Mouse (Mus musculus) T-helper 2 cell (primary cell): ENCODE results near the gene Osbp.

Experiments
- in situ Hi-C: fragments of 300-600 bp; cut with MboI, MseI; formaldehyde crosslinking; loops from one replicate; pipeline ENCODE4 v1.15.1; 2025; ENCODE audit warnings: high pct_unique_total_duplicates

The Osbp gene

GRCm38 (mm10) chr19:11984614-11985013, 18.9 kb downstream of the Osbp start:
- in situ Hi-C loops: loop anchor here (25.0 kb wide), 1 partner anchor 1372 kb away; the partner anchor contains the start of genes Ddb1 and Tkfc

- in situ Hi-C loops: loop anchor here (25.0 kb wide), 1 partner anchor 1376 kb away; the partner anchor contains the start of genes Ddb1 and Tkfc
Observed at GRCm38 (mm10) chr19:11987841-11988240, 22.1 kb downstream of the Osbp start.

GRCm38 (mm10) chr19:11989334-11989733, 23.6 kb downstream of the Osbp start:
- in situ Hi-C loops: loop anchor here (25.0 kb wide), 1 partner anchor 1377 kb away; the partner anchor contains the start of genes Ddb1 and Tkfc

- in situ Hi-C loops: loop anchor here (5.0 to 25.0 kb wide), 2 partner anchors 220 to 1380 kb away; partner anchors contain the start of genes Ddb1, Mrpl16 and Tkfc
Observed at GRCm38 (mm10) chr19:11992034-11992433, 26.3 kb downstream of the Osbp start.

- in situ Hi-C loops: loop anchor here (5.0 to 25.0 kb wide), 2 partner anchors 220 to 1380 kb away; partner anchors contain the start of genes Ddb1, Mrpl16 and Tkfc
Observed at GRCm38 (mm10) chr19:11992441-11993029, 26.8 kb downstream of the Osbp start.

- in situ Hi-C loops: loop anchor here (5.0 to 25.0 kb wide), 2 partner anchors 223 to 1383 kb away; partner anchors contain the start of genes Ddb1, Mrpl16 and Tkfc
Observed at GRCm38 (mm10) chr19:11994703-11995431, 29.1 kb downstream of the Osbp start.

- in situ Hi-C loops: loop anchor here (25.0 kb wide), 1 partner anchor 1384 kb away; the partner anchor contains the start of genes Ddb1 and Tkfc
Observed at GRCm38 (mm10) chr19:11995722-11996448, 30.1 kb downstream of the Osbp start.

- in situ Hi-C loops: loop anchor here (25.0 kb wide), 2 partner anchors 514 to 811 kb away; partner anchors contain the start of gene Gm8369
Observed at GRCm38 (mm10) chr19:12001686-12002085, 35.9 kb downstream of the Osbp start.

GRCm38 (mm10) chr19:12002125-12002524, 36.4 kb downstream of the Osbp start:
- in situ Hi-C loops: loop anchor here (25.0 kb wide), 2 partner anchors 515 to 810 kb away; partner anchors contain the start of gene Gm8369

- in situ Hi-C loops: loop anchor here (25.0 kb wide), 2 partner anchors 515 to 810 kb away; partner anchors contain the start of gene Gm8369
Observed at GRCm38 (mm10) chr19:12002791-12003190, 37.0 kb downstream of the Osbp start.

- in situ Hi-C loops: loop anchor here (25.0 kb wide), 2 partner anchors 516 to 809 kb away; partner anchors contain the start of gene Gm8369
Observed at GRCm38 (mm10) chr19:12003568-12003967, 37.8 kb downstream of the Osbp start.

- in situ Hi-C loops: loop anchor here (25.0 kb wide), 2 partner anchors 517 to 808 kb away; partner anchors contain the start of gene Gm8369
Observed at GRCm38 (mm10) chr19:12004216-12005008, 38.7 kb downstream of the Osbp start.

- in situ Hi-C loops: loop anchor here (25.0 kb wide), 2 partner anchors 518 to 807 kb away; partner anchors contain the start of gene Gm8369
Observed at GRCm38 (mm10) chr19:12005376-12006360, 39.9 kb downstream of the Osbp start.

GRCm38 (mm10) chr19:12006361-12006947, 40.7 kb downstream of the Osbp start:
- in situ Hi-C loops: loop anchor here (25.0 kb wide), 2 partner anchors 519 to 806 kb away; partner anchors contain the start of gene Gm8369

- in situ Hi-C loops: loop anchor here (25.0 kb wide), 2 partner anchors 520 to 805 kb away; partner anchors contain the start of gene Gm8369
Observed at GRCm38 (mm10) chr19:12007105-12007931, 41.6 kb downstream of the Osbp start.

- in situ Hi-C loops: loop anchor here (25.0 kb wide), 2 partner anchors 521 to 804 kb away; partner anchors contain the start of gene Gm8369
Observed at GRCm38 (mm10) chr19:12008410-12009380, 43.0 kb downstream of the Osbp start.
